Mouse (Mus musculus): Measurements from ENCODE around the gene Ppp1r14b. TPM values are rescaled to one million over a fixed set of nuclear protein-coding genes. Genes with fewer than 3 reads are reported as not detected.

Gene Ppp1r14b
- polyA plus RNA-seq, 1 experiment from 2014 or later = 199 TPM

DNA sequence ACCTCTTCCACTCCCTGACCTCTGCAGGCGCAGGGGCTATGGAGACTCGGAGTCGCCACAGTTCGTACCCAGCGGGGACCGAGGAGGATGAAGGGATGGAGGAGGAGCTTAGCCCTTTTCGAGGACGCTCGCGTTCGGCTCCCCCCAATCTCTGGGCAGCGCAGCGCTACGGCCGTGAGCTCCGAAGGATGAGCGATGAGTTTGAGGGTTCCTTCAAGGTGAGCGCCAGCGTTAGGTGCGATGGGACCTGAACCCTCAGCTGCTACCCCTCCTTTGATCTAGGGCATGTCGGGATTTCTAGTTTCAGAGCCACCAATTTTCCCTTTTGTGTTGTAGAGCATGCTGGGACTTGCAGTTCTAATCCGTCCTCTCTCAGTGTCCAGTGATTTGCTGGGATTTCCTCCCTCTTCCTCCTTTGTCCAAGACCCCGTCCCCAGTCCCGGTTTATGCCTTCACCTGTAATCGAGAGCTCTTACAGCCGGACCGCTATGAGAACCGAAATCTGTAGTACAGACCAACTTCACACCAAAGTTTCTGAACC is 24.1 kb upstream of the Ppp1r14b start:
- peak overlapping the region; percentile 52 for H3K4me3 ChIP-seq (ENCODE audit: low read depth, low read length)
- peaks cover 30% of the 10 kb centered on the region for H3K36me3 ChIP-seq (ENCODE audit: control insufficient read depth, insufficient read depth, low read length)
- DNase-seq (ENCODE audit: low spot score) = peak; percentile 84
- peak overlapping the region; percentile 92 for H3K27ac ChIP-seq (ENCODE audit: low read depth)
- WGBS = under 1% methylated on average over 28 of the region's 28 CpGs
- peak; percentile 30 for ATAC-seq (replicated peaks; ENCODE audit: low FRiP score, low TSS enrichment, low read depth)
- peak overlapping the region; percentile 61 for H3K9ac ChIP-seq (ENCODE audit: low read length)
- peak overlapping the region; percentile 94 for H3K4me2 ChIP-seq (ENCODE audit: low read length)
- peaks cover 20% of the 10 kb centered on the region for H3K4me1 ChIP-seq (replicated peaks; ENCODE audit: control insufficient read depth, insufficient read depth, low read length)
- no peaks in the 10 kb centered on the region for H3K27me3 ChIP-seq (replicated peaks; ENCODE audit: control insufficient read depth, insufficient read depth, low read length)
- no peaks in the 10 kb centered on the region for H3K9me3 ChIP-seq (ENCODE audit: control insufficient read depth, low read length)

DNA sequence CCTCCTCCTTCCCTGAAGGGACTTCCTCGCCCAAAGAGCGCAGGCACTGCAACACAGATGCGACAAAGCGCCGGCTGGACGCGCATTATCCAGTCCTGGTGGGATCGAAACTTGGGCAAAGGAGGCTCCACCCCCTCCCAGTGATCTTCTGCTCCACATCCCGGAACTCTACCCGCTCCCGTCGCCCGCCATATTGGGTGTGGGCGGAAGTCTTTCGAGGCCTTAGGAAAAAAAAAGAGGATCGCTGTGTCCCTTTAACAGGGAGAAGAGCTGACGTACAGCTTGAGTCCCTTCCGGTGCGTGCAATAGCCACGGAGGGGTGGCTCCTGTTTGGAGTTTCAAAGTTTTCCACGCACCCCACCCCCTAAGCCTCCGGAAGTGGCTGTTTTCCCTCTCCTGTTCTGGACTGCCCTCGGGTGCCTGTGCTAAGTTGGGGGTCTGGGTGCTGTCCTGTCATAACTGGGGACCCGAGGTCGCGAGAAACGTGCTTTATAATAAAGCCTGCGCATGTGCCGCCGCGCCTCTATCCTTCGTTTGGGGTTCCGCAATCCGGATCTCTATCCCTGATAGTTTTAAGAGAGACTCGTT is 23.3 kb upstream of the Ppp1r14b start:
- ATAC-seq (replicated peaks; ENCODE audit: low FRiP score, low TSS enrichment, low read depth) (peak; percentile 82), DNase-seq (ENCODE audit: low spot score) (peak; percentile 91)
- H3K9ac ChIP-seq (ENCODE audit: low read length) = peak overlapping the region; percentile 61
- H3K36me3 ChIP-seq (ENCODE audit: control insufficient read depth, insufficient read depth, low read length) = peaks cover 38% of the 10 kb centered on the region
- peaks cover 20% of the 10 kb centered on the region for H3K4me1 ChIP-seq (replicated peaks; ENCODE audit: control insufficient read depth, insufficient read depth, low read length)
- H3K27ac ChIP-seq (ENCODE audit: low read depth) = peak overlapping the region; percentile 92
- no peaks in the 10 kb centered on the region for H3K9me3 ChIP-seq (ENCODE audit: control insufficient read depth, low read length)
- under 1% methylated on average over 35 of the region's 35 CpGs for WGBS
- H3K27me3 ChIP-seq (replicated peaks; ENCODE audit: control insufficient read depth, insufficient read depth, low read length) = no peaks in the 10 kb centered on the region
- peak overlapping the region; percentile 94 for H3K4me2 ChIP-seq (ENCODE audit: low read length)
- H3K4me3 ChIP-seq (ENCODE audit: low read depth, low read length) = peak overlapping the region; percentile 52

DNA sequence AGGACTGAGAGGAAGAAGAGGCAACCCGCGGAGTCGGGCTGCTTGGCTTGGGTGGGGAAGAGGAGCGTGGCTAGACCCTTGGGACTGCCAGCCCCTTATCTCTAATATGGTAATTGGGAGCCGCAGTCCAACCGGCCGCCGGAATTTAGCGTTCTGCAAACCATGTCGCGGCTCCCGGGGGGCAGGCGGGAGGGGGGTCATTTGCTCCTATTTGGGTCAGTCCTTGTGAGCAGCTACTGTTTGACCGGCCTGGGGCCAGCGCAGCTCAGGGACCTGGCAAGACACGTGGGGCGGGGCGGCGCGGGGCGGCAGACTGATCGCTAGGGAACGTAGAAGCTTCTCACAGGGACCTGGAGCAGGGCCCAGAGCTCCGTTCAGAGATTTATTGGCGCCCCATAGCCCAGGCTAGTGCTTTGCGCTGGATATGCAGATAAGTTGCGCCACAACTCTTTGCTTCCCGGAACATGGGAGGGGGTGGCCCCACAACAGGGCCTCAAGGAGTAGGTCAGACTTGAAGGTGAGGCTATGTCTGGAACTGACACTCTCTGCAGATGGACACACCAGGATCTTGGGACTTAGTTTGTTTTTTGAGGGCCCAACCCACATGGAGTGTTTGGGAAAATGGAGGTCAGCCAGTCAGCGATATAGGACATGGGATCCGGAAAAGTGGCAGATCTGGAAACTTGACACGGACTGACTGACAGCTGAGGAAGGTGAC is 22.6 kb upstream of the Ppp1r14b start:
- 2% methylated on average over 31 of the region's 31 CpGs for WGBS
- H3K36me3 ChIP-seq (ENCODE audit: control insufficient read depth, insufficient read depth, low read length) = peaks cover 45% of the 10 kb centered on the region
- H3K9me3 ChIP-seq (ENCODE audit: control insufficient read depth, low read length) = no peaks in the 10 kb centered on the region
- H3K27ac ChIP-seq (ENCODE audit: low read depth) = peak overlapping the region; percentile 92
- peak overlapping the region; percentile 61 for H3K9ac ChIP-seq (ENCODE audit: low read length)
- peaks cover 20% of the 10 kb centered on the region for H3K4me1 ChIP-seq (replicated peaks; ENCODE audit: control insufficient read depth, insufficient read depth, low read length)
- DNase-seq (ENCODE audit: low spot score) (peak; percentile 86), ATAC-seq (replicated peaks; ENCODE audit: low FRiP score, low TSS enrichment, low read depth) (peak; percentile 33)
- H3K4me2 ChIP-seq (ENCODE audit: low read length) = peak overlapping the region; percentile 94
- H3K4me3 ChIP-seq (ENCODE audit: low read depth, low read length) = peak overlapping the region; percentile 52
- H3K27me3 ChIP-seq (replicated peaks; ENCODE audit: control insufficient read depth, insufficient read depth, low read length) = no peaks in the 10 kb centered on the region

DNA sequence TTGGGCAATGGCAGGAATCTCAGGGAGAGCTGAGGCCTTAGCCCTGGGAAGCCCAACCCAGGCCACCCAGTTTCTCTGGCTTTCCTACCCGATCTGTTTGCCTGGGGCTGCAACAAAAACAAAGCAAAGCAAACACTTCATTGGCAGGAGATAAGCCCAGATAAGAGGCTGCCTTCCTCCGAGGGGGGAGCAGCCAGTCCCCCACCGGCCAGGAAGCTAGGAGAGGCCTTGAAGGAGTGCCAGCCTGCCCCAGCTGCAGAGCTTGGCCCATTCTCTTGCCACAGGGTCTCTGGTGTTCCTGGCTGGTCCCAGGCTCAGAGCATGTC is 22.1 kb upstream of the Ppp1r14b start:
- Histone ChIP-seq H3K36me3 (ENCODE audit: control insufficient read depth, insufficient read depth, low read length) (peaks cover 50% of the 10 kb centered on the region), H3K27me3 (replicated peaks; ENCODE audit: control insufficient read depth, insufficient read depth, low read length) (no peaks in the 10 kb centered on the region), H3K9me3 (ENCODE audit: control insufficient read depth, low read length) (no peaks in the 10 kb centered on the region), H3K9ac (ENCODE audit: low read length) (peak overlapping the region; percentile 61), H3K27ac (ENCODE audit: low read depth) (peak overlapping the region; percentile 92), H3K4me2 (ENCODE audit: low read length) (peak overlapping the region; percentile 94), H3K4me3 (ENCODE audit: low read depth, low read length) (peak overlapping the region; percentile 52; the same call in 1 of the 2 replicates), H3K4me1 (replicated peaks; ENCODE audit: control insufficient read depth, insufficient read depth, low read length) (peaks cover 20% of the 10 kb centered on the region)
- DNase-seq (ENCODE audit: low spot score) (no peak), ATAC-seq (replicated peaks; ENCODE audit: low FRiP score, low TSS enrichment, low read depth) (no peak)
- 17% methylated on average over 3 of the region's 3 CpGs for WGBS

DNA sequence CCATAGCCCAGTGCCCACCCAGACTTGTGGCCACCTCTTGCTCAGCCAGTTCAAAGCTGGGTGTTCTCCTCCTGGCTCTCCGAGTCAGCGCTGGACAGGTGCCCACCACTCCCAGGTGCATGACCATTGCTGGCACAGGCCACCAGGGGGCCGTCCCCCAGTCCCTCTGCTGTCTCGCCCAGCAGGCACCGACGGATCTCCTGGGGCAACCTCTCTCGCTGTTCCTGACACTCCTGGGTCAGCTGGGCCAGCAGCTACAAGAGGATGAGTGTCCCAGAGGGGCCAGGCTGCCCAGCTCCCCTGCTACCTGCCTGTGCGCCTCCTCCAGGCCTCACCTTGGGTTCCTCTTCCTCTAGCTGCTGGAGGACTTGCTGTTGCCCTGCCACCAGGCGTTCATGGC is 20.7 kb upstream of the Ppp1r14b start:
- H3K36me3 ChIP-seq (ENCODE audit: control insufficient read depth, insufficient read depth, low read length) = peaks cover 64% of the 10 kb centered on the region
- 49% methylated on average over 8 of the region's 9 CpGs for WGBS
- H3K27ac ChIP-seq (ENCODE audit: low read depth) = no peak overlapping the region
- no peak overlapping the region for H3K4me3 ChIP-seq (ENCODE audit: low read depth, low read length)
- no peak overlapping the region for H3K9ac ChIP-seq (ENCODE audit: low read length)
- no peak for DNase-seq (ENCODE audit: low spot score)
- H3K9me3 ChIP-seq (ENCODE audit: control insufficient read depth, low read length) = no peaks in the 10 kb centered on the region
- H3K4me1 ChIP-seq (replicated peaks; ENCODE audit: control insufficient read depth, insufficient read depth, low read length) = peaks cover 20% of the 10 kb centered on the region
- no peaks in the 10 kb centered on the region for H3K27me3 ChIP-seq (replicated peaks; ENCODE audit: control insufficient read depth, insufficient read depth, low read length)
- H3K4me2 ChIP-seq (ENCODE audit: low read length) = no peak overlapping the region
- no peak for ATAC-seq (replicated peaks; ENCODE audit: low FRiP score, low TSS enrichment, low read depth)

GRCm38 (mm10) chr19:6955424-6955823 is 19.3 kb upstream of the Ppp1r14b start:
- Histone ChIP-seq H3K27me3 (replicated peaks; ENCODE audit: control insufficient read depth, insufficient read depth, low read length) (no peaks in the 10 kb centered on the region), H3K4me1 (replicated peaks; ENCODE audit: control insufficient read depth, insufficient read depth, low read length) (peaks cover 12% of the 10 kb centered on the region), H3K36me3 (ENCODE audit: control insufficient read depth, insufficient read depth, low read length) (peaks cover 77% of the 10 kb centered on the region), H3K9me3 (ENCODE audit: control insufficient read depth, low read length) (no peaks in the 10 kb centered on the region), H3K9ac (ENCODE audit: low read length) (no peak overlapping the region), H3K27ac (ENCODE audit: low read depth) (no peak overlapping the region), H3K4me2 (ENCODE audit: low read length) (no peak overlapping the region), H3K4me3 (ENCODE audit: low read depth, low read length) (no peak overlapping the region)
- DNase-seq (ENCODE audit: low spot score) (no peak), ATAC-seq (replicated peaks; ENCODE audit: low FRiP score, low TSS enrichment, low read depth) (no peak)
- WGBS = 77% methylated on average over 7 of the region's 7 CpGs

GRCm38 (mm10) chr19:6956461-6956860 is 18.3 kb upstream of the Ppp1r14b start:
- Histone ChIP-seq H3K4me1 (replicated peaks; ENCODE audit: control insufficient read depth, insufficient read depth, low read length) (peaks cover 12% of the 10 kb centered on the region), H3K27ac (ENCODE audit: low read depth) (no peak overlapping the region), H3K4me3 (ENCODE audit: low read depth, low read length) (no peak overlapping the region), H3K9ac (ENCODE audit: low read length) (no peak overlapping the region), H3K9me3 (ENCODE audit: control insufficient read depth, low read length) (no peaks in the 10 kb centered on the region), H3K36me3 (ENCODE audit: control insufficient read depth, insufficient read depth, low read length) (peaks cover 88% of the 10 kb centered on the region), H3K27me3 (replicated peaks; ENCODE audit: control insufficient read depth, insufficient read depth, low read length) (no peaks in the 10 kb centered on the region), H3K4me2 (ENCODE audit: low read length) (no peak overlapping the region)
- ATAC-seq (replicated peaks; ENCODE audit: low FRiP score, low TSS enrichment, low read depth) = no peak
- WGBS = 84% methylated on average over 10 of the region's 10 CpGs
- no peak for DNase-seq (ENCODE audit: low spot score)

DNA sequence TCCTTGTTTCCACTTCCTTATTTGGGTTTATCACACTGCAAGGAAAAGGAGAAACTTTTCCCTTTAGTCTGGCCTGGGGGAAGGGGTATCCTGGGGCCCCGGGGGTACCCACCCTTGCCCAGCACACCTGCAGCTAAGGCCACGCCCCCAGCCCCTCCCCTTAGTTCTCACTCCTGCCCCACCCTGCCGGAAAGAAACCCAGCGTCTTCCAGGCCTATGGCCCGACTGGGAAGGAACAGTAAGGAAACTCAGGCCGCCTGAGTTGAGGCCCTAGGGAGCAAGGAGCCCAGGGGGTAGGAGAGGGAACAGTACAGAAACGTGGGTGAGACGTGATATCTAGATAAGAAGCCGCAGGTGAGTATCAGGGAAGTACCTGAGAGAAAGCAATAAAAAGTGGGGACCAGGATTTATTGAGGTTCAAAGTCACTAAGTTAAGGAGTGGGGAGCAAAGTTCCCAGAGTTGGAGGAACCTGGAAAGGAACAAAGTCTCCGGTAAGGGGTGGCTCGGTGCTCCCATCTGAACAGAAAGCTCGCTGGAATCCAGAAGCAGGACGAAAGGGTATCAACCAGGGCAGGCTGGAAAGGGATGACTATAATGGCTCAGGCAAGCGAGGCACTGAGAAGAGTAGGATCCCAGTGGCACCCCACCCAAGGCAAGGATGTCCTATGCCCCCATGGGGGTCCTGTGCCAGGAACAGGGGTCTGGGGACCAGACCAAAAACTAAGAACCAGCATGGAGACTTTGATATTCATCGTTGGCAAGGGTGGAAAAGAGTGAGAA is 6.1 kb upstream of the Ppp1r14b start:
- Histone ChIP-seq H3K27ac (ENCODE audit: low read depth) (peak overlapping the region; percentile 69), H3K9ac (ENCODE audit: low read length) (peak overlapping the region; percentile 67), H3K4me3 (ENCODE audit: low read depth, low read length) (peak overlapping the region; percentile 72), H3K4me1 (replicated peaks; ENCODE audit: control insufficient read depth, insufficient read depth, low read length) (peaks cover 38% of the 10 kb centered on the region), H3K9me3 (ENCODE audit: control insufficient read depth, low read length) (no peaks in the 10 kb centered on the region), H3K27me3 (replicated peaks; ENCODE audit: control insufficient read depth, insufficient read depth, low read length) (no peaks in the 10 kb centered on the region), H3K36me3 (ENCODE audit: control insufficient read depth, insufficient read depth, low read length) (peaks cover 31% of the 10 kb centered on the region), H3K4me2 (ENCODE audit: low read length) (peak overlapping the region; percentile 60)
- ATAC-seq (replicated peaks; ENCODE audit: low FRiP score, low TSS enrichment, low read depth) (peak; percentile 45), DNase-seq (ENCODE audit: low spot score) (peak; percentile 81)
- WGBS = 7% methylated on average over 15 of the region's 15 CpGs

Measured in intestine, embryonic 14.5 days (tissue).